Mouse (Mus musculus) gastrocnemius, postnatal 14 days (tissue): ENCODE measurements around the gene Dnaaf1. TPM values are rescaled to one million over a fixed set of nuclear protein-coding genes. Genes with fewer than 3 reads are reported as not detected.
A peak's percentile ranks its signal among the peaks of the same experiment; 100 is the strongest.

ENCODE experiments used
- DNase-seq: peaks from one replicate; pipeline ENCODE4 v3.0.0; 2021; ENCODE audit warnings: mixed read lengths
- intact Hi-C: fragments of 180-260 bp; cut with DNase I; formaldehyde crosslinking; loops from one replicate; pipeline ENCODE4 v1.15.1; 2025; ENCODE audit warnings: low total_unique reads
- long read RNA-seq, 2 experiments: library from polyadenylated mRNA; stranded (forward); transcript quantifications; one replicate each; pipeline ENCODE4 v2.0.0; 2021
- total RNA-seq, 2 experiments: library from RNA; stranded (reverse); gene quantifications; 2 replicates each; pipeline ENCODE4 v1.2.3; 2021

Dnaaf1 gene
- not detected for total RNA-seq
- long read RNA-seq, experiment 1 = 0 reads
- long read RNA-seq, experiment 2 = 0 reads

DNA sequence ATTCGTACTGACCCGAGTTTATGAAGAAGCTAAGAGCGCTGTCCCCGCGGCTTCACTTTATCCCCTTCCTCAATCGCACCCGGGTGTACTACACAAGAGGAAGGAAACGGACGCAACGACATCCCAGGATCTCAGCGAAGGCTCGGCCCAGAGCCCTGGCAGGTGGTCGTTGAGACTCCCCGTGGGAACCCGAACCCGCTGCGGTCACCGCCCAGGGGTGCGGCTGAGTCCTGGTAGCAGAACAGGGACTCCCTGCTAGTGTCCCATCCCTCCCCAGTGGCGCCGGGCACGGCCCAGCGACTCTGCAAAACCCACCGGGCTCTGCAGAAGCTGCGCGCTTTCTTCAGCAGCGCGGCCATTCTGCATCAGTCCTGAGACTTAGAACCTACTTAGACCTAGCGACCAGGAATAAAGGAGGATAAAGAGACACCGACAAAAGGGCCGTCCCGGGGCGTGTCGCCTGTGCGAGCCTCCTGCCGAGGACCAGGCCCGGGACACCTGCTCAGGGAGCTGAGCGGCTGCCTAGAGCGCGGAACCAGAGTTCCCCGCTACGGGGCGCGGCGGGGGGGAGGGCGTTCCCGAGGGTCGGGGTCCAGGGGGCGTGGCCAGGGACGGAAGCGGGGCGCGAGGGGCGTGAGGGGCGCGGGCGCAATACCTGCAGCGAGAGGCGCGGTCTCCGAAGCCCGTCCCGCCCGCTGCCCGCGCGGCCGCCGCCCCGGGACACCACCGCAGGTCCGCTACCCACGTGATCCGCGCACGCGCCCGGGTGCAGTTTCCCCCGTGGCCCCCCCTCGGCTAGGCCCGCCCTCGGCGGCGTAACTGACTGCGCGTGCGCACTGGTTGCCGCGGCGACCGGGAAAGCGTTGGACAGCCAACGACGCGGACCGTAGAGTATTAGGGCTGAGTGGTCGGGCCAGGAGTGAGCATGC, at the start of gene Dnaaf1, which contains the start of gene Hsdl1:
TSS of gene Dnaaf1 (plus strand) at position 799 of the 929 bp plus-strand sequence.
TSS of gene Hsdl1 (minus strand) at position 747 of the 929 bp plus-strand sequence.
- intact Hi-C loops = no loop called here
- DNase-seq = peak; percentile 97

DNA sequence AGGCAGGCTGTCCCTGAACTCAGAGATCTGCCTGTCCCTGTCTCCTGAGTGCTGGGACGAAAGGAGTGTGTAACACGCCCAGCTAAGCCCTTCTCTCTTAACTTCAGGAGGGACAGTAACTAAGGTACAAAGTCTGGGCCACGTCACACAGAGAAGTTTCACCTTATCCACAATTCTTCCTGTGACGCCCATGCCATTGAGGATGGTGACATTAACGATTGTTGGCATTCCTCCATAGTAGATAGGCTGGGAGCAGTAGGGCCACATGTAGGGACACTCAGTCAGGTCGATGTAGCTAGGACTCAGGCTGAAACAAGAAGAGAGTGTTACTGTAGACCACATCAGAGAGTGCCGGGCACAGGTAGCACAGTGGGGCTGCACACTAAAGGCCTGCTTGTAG, 46.3 kb upstream of the Dnaaf1 start:
- intact Hi-C loops = no loop called here
- no peak for DNase-seq

- intact Hi-C loops = no loop called here
- DNase-seq = no peak
Measured at GRCm38 (mm10) chr8:119530937-119531336, 44.1 kb upstream of the Dnaaf1 start.

- intact Hi-C loops = no loop called here
- no peak for DNase-seq
Measured at GRCm38 (mm10) chr8:119531397-119531796, 43.6 kb upstream of the Dnaaf1 start.

DNA sequence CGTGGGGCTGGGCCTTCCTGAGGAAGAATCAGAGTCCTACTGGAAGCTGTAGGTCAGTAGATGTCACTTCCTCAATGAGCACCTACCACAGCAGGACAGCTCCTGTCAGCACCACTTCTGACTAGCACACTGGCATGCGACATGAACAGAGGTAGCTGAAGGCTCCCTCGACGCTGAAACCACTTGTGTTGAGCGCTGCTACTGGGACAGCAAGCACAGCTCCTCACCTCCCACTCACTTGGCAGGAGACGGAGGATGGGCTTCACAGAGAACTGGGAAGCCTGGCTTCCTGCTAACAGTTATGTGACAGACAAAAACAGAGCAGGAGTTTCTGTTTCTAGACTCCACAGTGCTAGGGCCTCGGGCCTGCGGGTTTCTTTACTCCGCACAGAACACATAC, 43.1 kb upstream of the Dnaaf1 start:
- DNase-seq = no peak

DNA sequence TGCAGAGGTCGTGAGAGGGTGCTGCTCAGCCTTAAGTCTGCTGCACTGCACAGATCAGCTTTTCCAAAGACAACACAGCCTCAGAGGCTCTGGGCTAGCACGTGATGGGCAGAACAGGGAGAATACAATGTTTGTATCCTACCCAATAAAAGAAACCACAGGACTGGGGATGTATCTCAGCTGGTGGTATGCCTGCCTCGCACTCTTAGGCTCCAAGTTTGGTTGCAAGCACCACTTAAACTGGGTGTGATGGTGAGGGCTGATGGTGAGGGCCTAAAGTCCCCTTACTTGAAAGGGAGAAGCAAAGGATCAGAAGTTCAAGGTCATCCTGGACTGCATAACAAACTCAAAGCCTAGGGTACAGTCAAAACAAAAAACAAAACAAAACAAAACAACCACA, 30.4 kb upstream of the Dnaaf1 start:
- intact Hi-C loops = no loop called here
- no peak for DNase-seq

More for the DNA sequence above, 43.1 kb upstream of the Dnaaf1 start:
- intact Hi-C loops = no loop called here

DNA sequence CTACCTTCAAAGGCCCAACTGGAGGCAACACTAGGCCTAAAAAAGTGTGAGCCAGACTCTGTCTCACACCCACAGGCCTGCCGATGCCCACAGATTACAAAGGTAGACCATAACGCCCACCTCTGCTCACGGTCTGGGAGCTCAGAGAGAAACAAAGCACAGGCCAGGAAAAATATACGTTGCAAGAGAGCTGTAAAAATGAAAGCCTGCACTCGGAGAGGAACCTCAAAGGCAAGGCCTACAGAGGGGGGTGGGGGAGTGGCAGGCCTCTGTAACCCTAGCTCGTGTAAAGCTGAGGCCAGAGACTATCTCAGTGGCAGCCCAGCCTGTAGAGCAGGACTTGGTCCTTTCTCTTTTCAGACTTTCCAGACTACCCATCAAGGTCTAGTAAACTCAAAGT, 29.9 kb upstream of the Dnaaf1 start:
- intact Hi-C loops = no loop called here

GRCm38 (mm10) chr8:119545791-119546190, 29.2 kb upstream of the Dnaaf1 start:
- intact Hi-C loops = no loop called here
- no peak for DNase-seq

More for the DNA sequence above, 29.9 kb upstream of the Dnaaf1 start:
- no peak for DNase-seq

GRCm38 (mm10) chr8:119547019-119547691, 27.9 kb upstream of the Dnaaf1 start:
- no peak for DNase-seq
- intact Hi-C loops = no loop called here

- intact Hi-C loops = no loop called here
- DNase-seq = no peak
Measured at GRCm38 (mm10) chr8:119548560-119549113, 26.4 kb upstream of the Dnaaf1 start.

DNA sequence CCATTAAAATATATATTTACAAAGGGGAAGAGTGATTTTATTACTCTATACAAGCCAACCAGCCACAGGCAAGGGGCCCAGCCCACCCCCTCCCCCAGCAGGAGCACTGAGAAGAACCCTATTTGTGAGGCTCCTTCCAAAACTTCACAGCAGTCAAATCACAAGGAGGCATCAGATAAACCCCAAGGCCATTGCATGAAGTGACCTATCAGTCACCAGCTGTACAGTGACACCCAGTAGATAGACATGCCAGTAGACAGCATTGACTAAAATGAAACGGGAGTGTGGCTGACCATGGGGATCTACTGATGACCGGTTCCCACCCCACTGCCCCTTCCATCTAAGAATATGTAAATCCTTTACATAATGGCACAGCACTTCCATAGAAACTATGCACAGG, 22.1 kb upstream of the Dnaaf1 start:
- no peak for DNase-seq
- intact Hi-C loops = no loop called here

DNA sequence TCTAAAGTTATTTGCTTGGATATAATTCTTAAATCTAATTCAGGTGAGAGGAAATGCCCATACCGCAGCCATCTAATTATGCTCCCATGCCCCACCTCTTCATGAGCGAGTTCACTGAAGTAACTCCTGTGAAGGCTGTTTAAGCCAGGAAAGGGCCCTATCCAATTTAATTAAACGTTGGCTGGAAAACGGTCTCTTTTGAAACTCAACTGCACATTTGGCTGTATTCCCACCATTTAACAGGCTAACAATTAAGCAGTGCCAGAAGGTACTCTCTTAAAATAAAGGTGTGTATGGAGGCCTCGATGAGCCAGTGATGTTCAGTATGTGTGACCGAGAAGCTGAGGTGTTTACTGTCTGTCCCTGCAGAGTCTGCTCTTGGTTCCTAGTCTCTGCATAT, 19.2 kb upstream of the Dnaaf1 start:
- no peak for DNase-seq
- intact Hi-C loops = no loop called here

- DNase-seq = no peak
- intact Hi-C loops = no loop called here
Measured at GRCm38 (mm10) chr8:119557132-119557531, 17.9 kb upstream of the Dnaaf1 start.

- intact Hi-C loops = no loop called here
- peak; percentile 82 for DNase-seq
Measured at GRCm38 (mm10) chr8:119557821-119558602, 17.0 kb upstream of the Dnaaf1 start.

DNA sequence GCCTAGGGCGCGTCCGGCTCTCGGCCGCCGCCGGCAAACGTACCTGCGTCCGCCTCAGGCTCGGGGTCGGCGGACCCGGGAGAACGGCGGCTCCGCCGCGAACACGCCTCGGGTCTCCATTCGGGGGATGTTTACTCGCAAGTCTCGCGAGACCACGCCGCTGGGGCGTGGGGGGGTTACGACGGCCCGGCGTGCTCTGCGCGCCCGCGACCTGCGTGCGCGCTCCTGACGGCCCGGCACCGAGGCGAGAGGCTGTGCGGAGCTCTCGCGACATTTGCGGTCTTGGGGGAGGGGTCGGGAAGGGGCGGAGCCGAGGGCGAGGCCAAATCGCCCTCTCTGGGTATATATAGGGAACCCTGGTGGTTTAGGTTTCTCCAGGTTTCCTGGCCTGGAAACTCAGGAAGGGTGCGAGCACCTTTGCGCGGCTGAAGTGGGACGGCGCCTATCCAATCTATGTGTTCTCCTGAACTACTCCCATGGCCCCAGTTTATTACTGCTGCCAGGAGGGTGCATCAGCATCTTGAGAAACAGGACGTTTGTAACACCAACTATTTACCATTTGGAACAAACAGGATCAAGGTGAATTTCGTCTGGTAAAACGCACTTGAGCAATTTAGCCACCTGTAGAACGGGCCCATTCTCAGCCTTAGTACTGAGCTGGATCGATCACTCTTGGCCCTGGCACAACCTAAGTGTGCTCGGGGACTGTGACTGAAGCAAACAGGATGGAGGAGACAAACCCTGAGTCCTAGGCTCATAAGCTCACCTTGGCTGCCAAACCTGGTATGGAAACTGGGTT, 16.2 kb upstream of the Dnaaf1 start, which contains the start of gene Mbtps1:
TSS of gene Mbtps1 (minus strand) at position 133 of the 799 bp plus-strand sequence.
- intact Hi-C loops = no loop called here
- peak; percentile 98 for DNase-seq

GRCm38 (mm10) chr8:119559402-119559720, 15.7 kb upstream of the Dnaaf1 start:
- DNase-seq = no peak
- intact Hi-C loops = no loop called here

DNA sequence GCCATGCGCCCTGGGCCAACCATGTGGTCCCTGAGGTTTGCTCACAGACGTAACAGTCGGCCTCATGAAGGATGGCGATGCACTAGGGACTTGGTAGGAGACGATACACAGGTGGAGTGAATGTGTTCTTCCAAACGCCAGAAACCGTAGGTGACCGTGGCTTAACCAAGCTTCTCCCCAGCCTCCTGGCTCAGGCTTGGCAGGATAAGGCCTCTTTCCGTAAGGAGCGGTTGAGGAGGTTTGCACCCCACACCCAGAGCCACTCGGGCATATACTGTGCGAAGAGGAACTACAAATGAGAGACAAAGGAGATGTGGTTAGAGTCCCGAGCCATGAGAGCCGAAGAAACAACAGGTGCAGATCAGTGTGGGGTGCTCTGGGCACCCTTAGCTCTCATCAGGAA, 11.2 kb upstream of the Dnaaf1 start:
- DNase-seq = no peak
- intact Hi-C loops = no loop called here

DNA sequence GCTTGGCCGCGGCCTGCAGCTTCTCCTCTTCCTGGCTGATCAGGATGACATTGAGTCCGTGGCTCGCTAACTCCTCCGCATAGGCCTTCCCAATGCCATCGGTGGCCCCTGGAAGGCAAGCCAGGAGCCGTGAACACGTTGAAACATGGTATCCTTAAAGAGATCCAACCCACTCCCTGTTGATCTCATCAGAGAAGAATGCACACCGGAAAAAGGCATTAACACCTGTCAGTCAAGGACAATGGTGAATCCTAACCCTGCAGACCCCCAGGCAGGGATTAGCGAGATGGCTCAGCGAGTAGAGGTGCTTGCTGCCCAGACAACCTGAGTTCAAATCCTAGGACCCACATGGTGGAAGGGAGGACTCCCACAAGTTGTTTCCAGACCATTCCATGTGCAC, 8.7 kb upstream of the Dnaaf1 start:
- no peak for DNase-seq
- intact Hi-C loops = no loop called here

DNA sequence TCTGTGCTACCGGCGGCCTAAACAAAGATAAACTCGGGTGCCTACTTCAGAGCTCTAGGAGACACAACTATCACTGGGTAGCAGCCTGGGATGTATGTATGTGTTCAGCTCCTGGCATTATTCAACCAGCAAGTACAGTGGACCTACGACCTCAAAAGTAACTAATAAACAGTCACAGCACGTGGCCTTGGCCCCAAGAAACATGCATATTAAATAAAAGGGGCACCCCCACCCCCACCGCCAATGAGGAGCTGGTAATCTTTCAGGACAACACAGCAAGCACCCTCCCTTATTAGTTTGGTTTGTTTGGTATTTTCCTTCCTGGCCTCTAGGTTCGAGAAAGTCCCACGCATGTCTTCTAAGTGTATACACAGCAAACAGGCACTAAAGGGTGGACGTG, 6.8 kb upstream of the Dnaaf1 start:
- DNase-seq = no peak
- intact Hi-C loops = no loop called here
